Mouse (Mus musculus) retina, embryonic 14.5 days (tissue): ENCODE measurements around the gene Pacs2.

ENCODE experiments used
- DNase-seq: peaks from one replicate; pipeline ENCODE4 v3.0.0-alpha.2; 2015; ENCODE audit warnings: low spot score

The Pacs2 gene

GRCm38 (mm10) chr12:113042543-113042942 is 28.2 kb downstream of the Pacs2 start:
- no peak for DNase-seq

GRCm38 (mm10) chr12:113044916-113045677 is 30.8 kb downstream of the Pacs2 start:
- DNase-seq = no peak

- no peak for DNase-seq
Measured at GRCm38 (mm10) chr12:113046861-113047260, 32.6 kb downstream of the Pacs2 start.

- no peak for DNase-seq
Measured at GRCm38 (mm10) chr12:113048103-113048502, 33.8 kb downstream of the Pacs2 start.

GRCm38 (mm10) chr12:113049836-113050235 is 35.5 kb downstream of the Pacs2 start:
- DNase-seq = no peak

GRCm38 (mm10) chr12:113050671-113051070 is 36.4 kb downstream of the Pacs2 start:
- no peak for DNase-seq

- no peak for DNase-seq
Measured at GRCm38 (mm10) chr12:113051628-113052403, 37.5 kb downstream of the Pacs2 start.

GRCm38 (mm10) chr12:113056089-113056488 is 41.8 kb downstream of the Pacs2 start:
- DNase-seq = no peak

GRCm38 (mm10) chr12:113060178-113060577 is 45.9 kb downstream of the Pacs2 start:
- DNase-seq = no peak

- DNase-seq = no peak
Measured at GRCm38 (mm10) chr12:113061606-113062005, 47.3 kb downstream of the Pacs2 start.

- no peak for DNase-seq
Measured at GRCm38 (mm10) chr12:113062201-113062600, 47.9 kb downstream of the Pacs2 start.

GRCm38 (mm10) chr12:113063700-113064099 is 49.4 kb downstream of the Pacs2 start:
- no peak for DNase-seq

GRCm38 (mm10) chr12:113068002-113068401 is 53.7 kb downstream of the Pacs2 start:
- DNase-seq = no peak

- no peak for DNase-seq
Measured at GRCm38 (mm10) chr12:113069389-113069788, 55.1 kb downstream of the Pacs2 start.

GRCm38 (mm10) chr12:113071321-113071720 is 57.0 kb downstream of the Pacs2 start:
- no peak for DNase-seq

GRCm38 (mm10) chr12:113071827-113072226 is 57.5 kb downstream of the Pacs2 start:
- no peak for DNase-seq

GRCm38 (mm10) chr12:113073420-113074328 is 59.4 kb downstream of the Pacs2 start:
- DNase-seq = peak; percentile 24

GRCm38 (mm10) chr12:113074329-113075062 is 60.2 kb downstream of the Pacs2 start, which contains the start of gene Tex22:
Gene Tex22, plus strand, starts transcription at chr12:113074502.
- peak; percentile 86 for DNase-seq

- DNase-seq = peak; percentile 94
Measured at GRCm38 (mm10) chr12:113075063-113075454, 60.8 kb downstream of the Pacs2 start.

GRCm38 (mm10) chr12:113075486-113075885 is 61.2 kb downstream of the Pacs2 start:
- DNase-seq = no peak

- DNase-seq = no peak
Measured at GRCm38 (mm10) chr12:113087276-113087675, 73.0 kb downstream of the Pacs2 start.
